Comparison of ENCODE assay signal across 9 mouse cellular contexts in genomic region chr7:18896536-18896935, GRCm38 (mm10). TPM values are rescaled to one million over a fixed set of nuclear protein-coding genes. Genes with fewer than 3 reads are reported as not detected.
A peak's percentile ranks its signal among the peaks of the same experiment; 100 is the strongest.
DNase-seq lines count a peak whose midpoint lies in the region; ATAC-seq lines count a peak whose summit lies in the region.
"Had no signal": no experiment of that assay in that cellular context is flagged by ENCODE, and none has a peak within 500 bp of the region (broad histone marks: within the 10 kb centered on the region; RNA-seq: fewer than 3 reads in every experiment).

No protein-coding gene starts in this region.

- peaks cover 44% of the 10 kb centered on the region for H3K36me3 ChIP-seq in midbrain, embryonic 10.5 days
- H3K36me3 ChIP-seq in midbrain, embryonic 15.5 days (replicated peaks): no peaks in the 10 kb centered on the region

- peaks cover 35% of the 10 kb centered on the region for H3K27me3 ChIP-seq in midbrain, embryonic 10.5 days (ENCODE audit: low read depth, poor library complexity, severe bottlenecking)
- no peaks in the 10 kb centered on the region for H3K27me3 ChIP-seq in midbrain, embryonic 15.5 days (replicated peaks)

- DNase-seq in embryo, embryonic 10 days (ENCODE audit: low spot score): peak; percentile 66
- no peak for DNase-seq in embryo, embryonic 9.5 days (ENCODE audit: extremely low spot score)
- DNase-seq in midbrain, embryonic 10.5 days (ENCODE audit: low spot score): peak; percentile 47
- DNase-seq in embryo, embryonic 11 days: peak; percentile 67
- DNase-seq in layer of hippocampus, postnatal 10 days (ENCODE audit: low spot score in 2 of 2): peak; percentile 60 to 66
- DNase-seq in right cerebral cortex, adult 2 months (ENCODE audit: low spot score in 2 of 2): peak; percentile 51 to 63

- no peaks in the 10 kb centered on the region for H3K9me3 ChIP-seq in midbrain, embryonic 10.5 days (replicated peaks)
- H3K9me3 ChIP-seq in midbrain, embryonic 15.5 days: no peaks in the 10 kb centered on the region

- peaks cover 32% of the 10 kb centered on the region for H3K4me1 ChIP-seq in midbrain, embryonic 10.5 days
- peaks cover 25% of the 10 kb centered on the region for H3K4me1 ChIP-seq in midbrain, embryonic 15.5 days

- no peak overlapping the region for H3K4me3 ChIP-seq in midbrain, embryonic 10.5 days
- no peak overlapping the region for H3K4me3 ChIP-seq in midbrain, embryonic 15.5 days
- H3K4me3 ChIP-seq: erythroblast, embryonic 14.5 days had no signal

- no peak overlapping the region for H3K27ac ChIP-seq in midbrain, embryonic 10.5 days (replicated peaks)
- H3K27ac ChIP-seq in midbrain, embryonic 15.5 days: no peak overlapping the region; the same call in 1 of the 2 replicates

- H3K4me2 ChIP-seq in midbrain, embryonic 15.5 days: no peak overlapping the region

- 39% methylated on average over 5 of the region's 5 CpGs for WGBS in midbrain, embryonic 10.5 days
- WGBS in midbrain, embryonic 15.5 days: 23% methylated on average over 5 of the region's 5 CpGs

- no peak overlapping the region for H3K9ac ChIP-seq in midbrain, embryonic 15.5 days

- no peak for ATAC-seq in midbrain, embryonic 15.5 days (replicated peaks)
- ATAC-seq in inflammation-experienced regulatory T-cells, adult 6 months: no peak

RNA-seq across cellular contexts. Expression of gene Ccdc61, which starts 13.7 kb away (rescaled TPM):
- 38.5 and 38.7 TPM in 2 replicates for polyA plus RNA-seq in midbrain, embryonic 10.5 days (2016; fragmentation: Nextera tagmentation; extraction: Ambion mirVana)
- 24.6 and 25.8 TPM in 2 replicates for polyA plus RNA-seq in midbrain, embryonic 15.5 days (2015; fragmentation: Nextera tagmentation; extraction: Ambion mirVana)
- 10 to 100 TPM; 11.9 to 14.4 TPM for total RNA-seq in layer of hippocampus, postnatal 10 days (2021)
- polyA plus RNA-seq in inflammation-experienced regulatory T-cells, adult 6 months (2017; shearing (Covaris generic)): 1 to 10 TPM; 5.8 to 8.6 (median 6.7) TPM

RNA-seq across cellular contexts. Expression of gene Pglyrp1, which starts 25.4 kb away (rescaled TPM):
- 1.6 and 1.7 TPM in 2 replicates for polyA plus RNA-seq in midbrain, embryonic 10.5 days (2016; fragmentation: Nextera tagmentation; extraction: Ambion mirVana)
- polyA plus RNA-seq in midbrain, embryonic 15.5 days (2015; fragmentation: Nextera tagmentation; extraction: Ambion mirVana): 27.0 and 27.3 TPM in 2 replicates
- total RNA-seq in layer of hippocampus, postnatal 10 days (2021): 10 to 100 TPM; 22.0 to 27.9 TPM
- 100 to 1,000 TPM; 200 to 462 (median 264) TPM for polyA plus RNA-seq in inflammation-experienced regulatory T-cells, adult 6 months (2017; shearing (Covaris generic))

RNA-seq across cellular contexts. Expression of gene Nova2, which starts 29.2 kb away (rescaled TPM):
- polyA plus RNA-seq in midbrain, embryonic 10.5 days (2016; fragmentation: Nextera tagmentation; extraction: Ambion mirVana): 3.9 and 6.2 TPM in 2 replicates
- 15.2 and 15.9 TPM in 2 replicates for polyA plus RNA-seq in midbrain, embryonic 15.5 days (2015; fragmentation: Nextera tagmentation; extraction: Ambion mirVana)
- total RNA-seq in layer of hippocampus, postnatal 10 days (2021): 100 to 1,000 TPM; 106 to 112 TPM
- under 1 TPM in 1 of 3 experiments, not detected in 2; 0.05 TPM for polyA plus RNA-seq in inflammation-experienced regulatory T-cells, adult 6 months (2017; shearing (Covaris generic))
- polyA plus RNA-seq: erythroblast, embryonic 14.5 days had no signal

RNA-seq across cellular contexts. Expression of gene Mill2, which starts 56.8 kb away (rescaled TPM):
- 0.14 and 0.30 TPM in 2 replicates for polyA plus RNA-seq in midbrain, embryonic 10.5 days (2016; fragmentation: Nextera tagmentation; extraction: Ambion mirVana)
- 0.73 and 0.85 TPM in 2 replicates for polyA plus RNA-seq in midbrain, embryonic 15.5 days (2015; fragmentation: Nextera tagmentation; extraction: Ambion mirVana)
- total RNA-seq in layer of hippocampus, postnatal 10 days (2021): 1 to 10 TPM; 1.5 to 2.2 TPM
- polyA plus RNA-seq in inflammation-experienced regulatory T-cells, adult 6 months (2017; shearing (Covaris generic)): under 1 TPM; 0.57 to 0.67 (median 0.58) TPM
- polyA plus RNA-seq: erythroblast, embryonic 14.5 days had no signal

Comparison
In these comparisons a context has a peak if more than half of its experiments do, and no peak if none do; other contexts are left out.
1. RNA of gene Pglyrp1, which starts 25.4 kb away (polyA plus RNA-seq): 200 to 462 TPM in inflammation-experienced regulatory T-cells, adult 6 months and 27.0 to 27.3 TPM in midbrain, embryonic 15.5 days; 1.6 to 1.7 TPM in midbrain, embryonic 10.5 days; every median in the first group is over 10 times any median in the second.